Mouse (Mus musculus) splenic B cell, adult 2 months (primary cell): ENCODE results near the gene Ttc28.

Experiments
- DNase-seq: peaks from one replicate; pipeline ENCODE4 v3.0.0-alpha.2; 2011; ENCODE audit warnings: low read depth, low spot score
- H3K27me3 ChIP-seq: 2 replicates; pipeline ENCODE4 v1.6.1; 2012; ENCODE audit warnings: mild to moderate bottlenecking, low read length, moderate library complexity, mixed read lengths; ENCODE audit not compliant: control insufficient read depth, poor library complexity, insufficient read depth, severe bottlenecking
- H3K36me3 ChIP-seq: 2 replicates; pipeline ENCODE4 v1.6.1; 2012; ENCODE audit warnings: mild to moderate bottlenecking, low read length, moderate library complexity, mixed read lengths; ENCODE audit not compliant: control insufficient read depth, poor library complexity, insufficient read depth, severe bottlenecking

Ttc28 gene

GRCm38 (mm10) chr5:111261733-111262573 is 382.4 kb downstream of the Ttc28 start:
- H3K27me3 ChIP-seq = no peaks in the 10 kb centered on the region
- no peaks in the 10 kb centered on the region for H3K36me3 ChIP-seq
- no peak for DNase-seq

DNA sequence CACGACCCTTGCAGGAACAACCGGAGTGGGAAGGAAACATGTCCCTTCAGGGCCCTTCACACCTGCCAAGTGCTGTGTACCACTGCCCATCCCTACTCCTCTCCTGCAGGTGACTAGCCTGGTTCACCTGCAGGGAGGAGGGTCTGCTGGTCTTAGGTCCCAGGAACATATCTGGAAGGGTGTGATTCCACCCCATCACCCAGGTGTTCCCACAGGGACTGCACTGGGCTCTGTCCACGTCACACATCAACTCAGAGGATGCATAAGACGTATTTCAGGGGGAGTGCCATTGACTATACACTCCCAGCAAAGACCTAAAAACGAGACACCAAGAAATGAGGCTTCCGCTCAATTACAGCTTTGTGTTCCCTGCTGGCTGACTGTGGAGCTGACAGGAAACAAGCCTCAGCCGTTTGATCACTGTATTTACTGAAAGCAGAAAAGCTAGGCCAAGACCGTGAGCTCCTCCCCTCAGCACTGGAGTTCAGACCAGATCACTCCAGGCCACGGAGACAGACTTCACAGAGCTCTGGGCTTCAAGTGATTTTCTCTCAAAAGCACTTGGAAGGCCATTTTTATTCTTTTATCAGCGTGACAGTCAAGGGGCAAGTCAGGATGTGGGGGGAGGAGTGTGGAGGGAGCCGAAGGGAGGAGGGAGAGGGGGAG is 383.1 kb downstream of the Ttc28 start:
- no peaks in the 10 kb centered on the region for H3K36me3 ChIP-seq
- no peak for DNase-seq
- H3K27me3 ChIP-seq = no peaks in the 10 kb centered on the region

DNA sequence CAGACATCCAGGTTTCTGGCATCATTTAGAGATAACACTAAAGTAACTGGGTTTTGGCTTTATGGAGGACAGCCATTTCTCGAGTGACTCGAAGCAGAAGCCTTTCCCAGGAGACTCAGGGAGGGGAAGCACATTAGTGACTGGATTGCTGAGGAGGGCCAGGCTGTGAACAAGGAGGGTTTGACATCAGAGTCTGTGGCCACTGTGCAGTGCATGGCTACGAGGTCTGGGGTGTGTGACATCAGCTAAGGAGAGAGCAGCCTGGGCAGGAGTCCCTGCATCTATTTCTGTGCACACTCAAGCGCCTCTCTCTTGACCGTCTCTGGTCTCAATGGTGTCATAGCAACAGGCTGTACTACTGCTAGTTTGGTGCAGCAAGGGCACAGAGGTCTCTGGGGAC is 383.8 kb downstream of the Ttc28 start:
- H3K27me3 ChIP-seq = no peaks in the 10 kb centered on the region
- H3K36me3 ChIP-seq = no peaks in the 10 kb centered on the region
- DNase-seq = no peak

GRCm38 (mm10) chr5:111264488-111264887 is 384.9 kb downstream of the Ttc28 start:
- H3K27me3 ChIP-seq = no peaks in the 10 kb centered on the region
- no peak for DNase-seq

DNA sequence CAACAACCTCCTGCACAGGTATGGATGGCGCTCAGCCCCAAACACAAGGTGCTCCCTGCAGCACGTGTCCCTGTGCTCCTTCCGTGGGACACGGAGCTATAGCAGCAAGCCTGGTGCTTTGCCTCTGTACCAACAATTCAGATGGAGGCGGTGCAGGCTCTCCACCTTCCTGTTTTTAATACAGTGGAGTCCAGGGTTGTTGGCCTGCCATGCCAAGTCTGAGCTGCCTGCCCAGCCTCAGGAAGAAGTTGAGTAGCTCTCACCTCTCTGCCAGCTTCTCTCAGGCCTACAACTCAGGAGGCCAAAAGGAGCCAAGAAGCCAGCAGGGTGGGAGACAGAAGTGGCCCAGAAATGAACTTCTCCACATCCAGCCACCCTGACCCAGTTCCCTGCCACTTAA is 387.1 kb downstream of the Ttc28 start:
- Histone ChIP-seq H3K36me3 (no peaks in the 10 kb centered on the region), H3K27me3 (no peaks in the 10 kb centered on the region)
- DNase-seq = no peak

More at GRCm38 (mm10) chr5:111264488-111264887, 384.9 kb downstream of the Ttc28 start:
- H3K36me3 ChIP-seq = no peaks in the 10 kb centered on the region

DNA sequence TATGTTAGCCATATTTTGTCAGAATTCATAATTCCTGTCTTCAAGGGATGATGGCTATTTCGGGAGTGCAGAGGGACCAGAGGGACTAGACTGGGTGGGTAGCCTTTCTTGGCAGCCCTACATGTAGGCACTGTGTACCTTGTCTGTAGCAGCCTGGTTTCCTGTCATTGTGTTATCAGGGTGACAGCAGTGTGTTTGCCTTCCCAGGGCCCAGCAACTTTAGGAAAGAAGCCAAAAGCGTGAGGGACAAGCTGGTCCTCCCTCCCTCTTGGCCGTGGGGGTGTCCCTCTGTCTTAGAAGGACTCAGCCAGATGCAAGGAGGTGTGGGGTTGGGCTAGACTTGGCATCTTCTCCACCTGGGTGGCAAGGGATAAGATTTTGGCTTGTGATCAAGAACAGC is 387.5 kb downstream of the Ttc28 start:
- H3K27me3 ChIP-seq = no peaks in the 10 kb centered on the region
- DNase-seq = no peak
- H3K36me3 ChIP-seq = no peaks in the 10 kb centered on the region

- H3K36me3 ChIP-seq = no peaks in the 10 kb centered on the region
- DNase-seq = no peak
- no peaks in the 10 kb centered on the region for H3K27me3 ChIP-seq
Measured at GRCm38 (mm10) chr5:111268852-111269251, 389.2 kb downstream of the Ttc28 start.

- peak; percentile 79 for DNase-seq
- no peaks in the 10 kb centered on the region for H3K36me3 ChIP-seq
- no peaks in the 10 kb centered on the region for H3K27me3 ChIP-seq
Measured at GRCm38 (mm10) chr5:111269613-111270205, 390.1 kb downstream of the Ttc28 start.

DNA sequence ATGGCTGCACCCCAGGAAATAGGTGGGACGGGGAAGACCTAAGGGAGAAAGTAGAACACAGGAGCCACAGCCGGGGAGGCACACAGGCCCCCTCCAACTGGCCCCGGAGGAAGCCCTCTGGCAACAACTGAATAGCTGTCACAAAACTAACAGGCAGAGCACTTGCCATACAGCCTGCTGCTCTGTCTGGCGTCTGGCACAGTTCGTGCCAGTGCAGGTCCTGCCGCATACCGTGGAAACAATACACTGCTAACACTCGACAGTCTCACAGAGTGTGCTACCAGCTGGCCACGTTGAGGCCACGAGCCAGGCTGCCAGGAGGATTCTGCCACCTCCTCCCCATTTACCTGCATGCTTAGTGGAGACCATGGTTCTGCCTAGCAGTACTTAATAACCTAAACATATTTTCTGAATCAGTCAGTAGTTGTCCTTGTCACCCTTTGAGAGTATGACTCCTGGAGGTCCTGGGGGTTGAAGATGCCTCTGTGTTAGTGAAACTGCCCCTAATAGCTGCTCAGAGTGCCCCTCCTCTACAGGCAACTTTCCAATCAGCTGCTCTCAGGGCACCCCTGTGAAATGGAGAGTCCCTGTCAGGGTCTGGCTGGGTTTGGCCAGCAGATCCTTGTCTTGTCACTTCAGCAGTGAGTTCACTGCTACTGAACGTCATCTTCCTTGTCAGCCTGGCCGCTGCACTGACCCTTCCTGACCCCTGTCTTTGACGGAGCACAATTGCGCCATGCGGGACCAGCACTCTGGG is 390.8 kb downstream of the Ttc28 start:
- H3K36me3 ChIP-seq = no peaks in the 10 kb centered on the region
- no peak for DNase-seq
- no peaks in the 10 kb centered on the region for H3K27me3 ChIP-seq

- peak; percentile 75 for DNase-seq
- H3K27me3 ChIP-seq = no peaks in the 10 kb centered on the region
- no peaks in the 10 kb centered on the region for H3K36me3 ChIP-seq
Measured at GRCm38 (mm10) chr5:111273589-111273988, 394.0 kb downstream of the Ttc28 start.

DNA sequence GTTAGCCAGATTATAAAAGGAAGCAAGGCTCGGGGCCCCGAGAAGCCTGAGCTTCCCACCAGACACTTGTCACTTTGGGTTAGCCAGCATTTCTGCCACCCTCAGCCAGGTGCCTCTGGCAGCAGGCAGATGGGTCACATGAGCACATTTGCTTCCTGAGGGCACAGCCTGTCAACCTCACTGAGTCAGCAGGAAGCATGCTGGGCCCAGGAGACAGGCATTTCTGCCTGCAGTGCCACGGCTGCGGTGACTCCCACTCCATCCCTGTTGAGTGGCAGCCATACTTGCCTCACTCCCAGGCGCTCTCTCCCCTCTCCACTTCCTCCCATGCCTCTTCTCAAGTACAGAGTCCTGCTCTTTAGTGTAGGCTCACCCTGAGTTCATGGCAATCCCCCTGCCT is 395.3 kb downstream of the Ttc28 start:
- DNase-seq = no peak
- no peaks in the 10 kb centered on the region for H3K36me3 ChIP-seq
- no peaks in the 10 kb centered on the region for H3K27me3 ChIP-seq

GRCm38 (mm10) chr5:111284420-111285175 is 405.0 kb downstream of the Ttc28 start:
- Histone ChIP-seq H3K27me3 (no peaks in the 10 kb centered on the region), H3K36me3 (peaks cover 2% of the 10 kb centered on the region; the same call in 1 of the 2 replicates)
- DNase-seq = no peak

DNA sequence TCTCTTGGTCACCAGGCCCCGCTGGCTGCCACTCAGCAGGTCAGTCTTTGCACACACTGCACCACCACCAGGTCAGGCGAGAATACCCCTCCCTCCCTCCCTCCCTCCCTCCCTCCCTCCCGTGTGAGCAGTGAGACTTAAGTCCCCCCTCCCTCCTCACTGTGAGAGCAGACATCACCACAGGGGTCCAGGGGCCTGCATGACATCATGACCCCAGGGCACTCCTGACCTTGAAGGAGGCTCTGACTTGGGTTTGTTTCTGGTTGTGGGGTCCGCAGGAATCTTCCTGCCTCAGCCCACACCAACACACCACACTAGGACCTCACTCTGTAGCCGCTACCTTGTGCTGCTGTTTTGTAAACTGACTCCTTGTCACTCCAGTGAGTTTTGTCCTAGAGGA is 408.0 kb downstream of the Ttc28 start:
- Histone ChIP-seq H3K36me3 (peaks cover 2% of the 10 kb centered on the region; the same call in 1 of the 2 replicates), H3K27me3 (no peaks in the 10 kb centered on the region)
- no peak for DNase-seq

- Histone ChIP-seq H3K36me3 (peaks cover 2% of the 10 kb centered on the region; the same call in 1 of the 2 replicates), H3K27me3 (no peaks in the 10 kb centered on the region; the same call in 1 of the 2 replicates)
- no peak for DNase-seq
Measured at GRCm38 (mm10) chr5:111288486-111288885, 408.9 kb downstream of the Ttc28 start.
